Mouse (Mus musculus) MEL (cell line): Measurements from ENCODE around the gene Cdk5r2. TPM values are rescaled to one million over a fixed set of nuclear protein-coding genes. Genes with fewer than 3 reads are reported as not detected.
A peak's percentile ranks its signal among the peaks of the same experiment; 100 is the strongest.

Experiments
- DNase-seq: peaks from one replicate; pipeline ENCODE4 v3.0.0; 2011; ENCODE audit warnings: low read depth, low spot score
- H3K27ac ChIP-seq: 2 replicates; pipeline ENCODE4 v1.5.1; 2012; ENCODE audit warnings: low read depth, mild to moderate bottlenecking, control low read depth, low read length, moderate library complexity; ENCODE audit not compliant: control insufficient read depth
- H3K27me3 ChIP-seq, 2 experiments: fragments of 150-350 bp in 1 of 2; sonication (generic) in 1 of 2; 2 replicates each; pipeline ENCODE4 v1.6.1; 2012; ENCODE audit warnings: low read length in 2 of 2, mild to moderate bottlenecking in 2 of 2, improper control_type of control experiment in 1 of 2, moderate library complexity in 1 of 2; ENCODE audit not compliant: insufficient read depth in 2 of 2, control insufficient read depth in 1 of 2
- H3K36me3 ChIP-seq, 2 experiments: 2 replicates each; pipeline ENCODE4 v1.6.1; 2012 to 2014; ENCODE audit warnings: low read length in 2 of 2, improper control_type of control experiment in 1 of 2, inconsistent platforms in 1 of 2, mild to moderate bottlenecking in 1 of 2; ENCODE audit not compliant: insufficient read depth in 2 of 2, control insufficient read depth in 1 of 2
- H3K4me1 ChIP-seq, 2 experiments: fragments of 150-350 bp in 1 of 2; sonication (generic) in 1 of 2; 2 replicates each; pipeline ENCODE4 v1.6.1; 2012; ENCODE audit warnings: low read length in 2 of 2, improper control_type of control experiment in 1 of 2, mild to moderate bottlenecking in 1 of 2; ENCODE audit not compliant: insufficient read depth in 2 of 2, control insufficient read depth in 1 of 2
- H3K4me3 ChIP-seq, 2 experiments: fragments of 150-350 bp in 1 of 2; sonication (generic) in 1 of 2; 2 replicates each; pipeline ENCODE4 v1.5.1; 2012; ENCODE audit warnings: low read depth in 2 of 2, low read length in 2 of 2, mild to moderate bottlenecking in 2 of 2, moderate library complexity in 2 of 2, control low read depth in 1 of 2, improper control_type of control experiment in 1 of 2; ENCODE audit not compliant: control insufficient read depth in 1 of 2, insufficient read depth in 1 of 2
- H3K79me2 ChIP-seq: 2 replicates; pipeline ENCODE4 v1.6.1; 2012; ENCODE audit warnings: mild to moderate bottlenecking, low read length, moderate library complexity; ENCODE audit not compliant: control insufficient read depth, poor library complexity, insufficient read depth
- H3K9ac ChIP-seq: 2 replicates; pipeline ENCODE4 v1.6.1; 2012; ENCODE audit warnings: low read depth, mild to moderate bottlenecking, control low read depth, low read length, moderate library complexity; ENCODE audit not compliant: control insufficient read depth, poor library complexity, severe bottlenecking
- H3K9me3 ChIP-seq: fragments of 150-350 bp; sonication (generic); replicated peaks from 2 replicates; pipeline ENCODE4 v1.6.1; 2012; ENCODE audit warnings: mild to moderate bottlenecking, low read length, improper control_type of control experiment, moderate library complexity; ENCODE audit not compliant: insufficient read depth
- BHLHE40 ChIP-seq: IDR thresholded peaks from 2 replicates; pipeline ENCODE4 v1.6.1; 2012; ENCODE audit warnings: low read depth, mild to moderate bottlenecking, inconsistent platforms, low read length, improper control_type of control experiment, borderline replicate concordance
- CTCF ChIP-seq, 3 experiments: IDR thresholded peaks in 2 of 3; conservative IDR thresholded peaks in 1 of 3; 2 replicates each; pipeline ENCODE4 v1.5.1; 2011 to 2012; ENCODE audit warnings: low read length in 3 of 3, low read depth in 2 of 3, mild to moderate bottlenecking in 2 of 3, improper control_type of control experiment in 1 of 3, inconsistent platforms in 1 of 3, mixed read lengths in 1 of 3, moderate library complexity in 1 of 3; ENCODE audit not compliant: control insufficient read depth in 1 of 3, insufficient read depth in 1 of 3, poor library complexity in 1 of 3, severe bottlenecking in 1 of 3
- E2F4 ChIP-seq: IDR thresholded peaks from 2 replicates; pipeline ENCODE4 v1.6.1; 2011; ENCODE audit warnings: low read depth, low read length, improper control_type of control experiment, borderline replicate concordance
- GATA1 ChIP-seq: IDR thresholded peaks from 2 replicates; pipeline ENCODE4 v1.6.1; 2011; ENCODE audit warnings: low read depth, low read length, improper control_type of control experiment
- HCFC1 ChIP-seq: IDR thresholded peaks from 2 replicates; pipeline ENCODE4 v1.6.1; 2012; ENCODE audit warnings: low read depth, mild to moderate bottlenecking, inconsistent platforms, low read length, improper control_type of control experiment, moderate library complexity
- MAFK ChIP-seq: IDR thresholded peaks from 2 replicates; pipeline ENCODE4 v1.6.1; 2011; ENCODE audit warnings: low read depth, mild to moderate bottlenecking, low read length, improper control_type of control experiment, borderline replicate concordance
- MAZ ChIP-seq: IDR thresholded peaks from 2 replicates; pipeline ENCODE4 v1.6.1; 2012; ENCODE audit warnings: low read depth, mild to moderate bottlenecking, inconsistent platforms, low read length, improper control_type of control experiment
- MEF2A ChIP-seq: IDR thresholded peaks from 2 replicates; pipeline ENCODE4 v1.6.1; 2014; ENCODE audit warnings: low read depth, mild to moderate bottlenecking, inconsistent platforms, low read length, improper control_type of control experiment; ENCODE audit not compliant: poor library complexity, insufficient replicate concordance, severe bottlenecking; ENCODE audit errors: extremely low read depth
- MXI1 ChIP-seq: IDR thresholded peaks from 2 replicates; pipeline ENCODE4 v1.6.1; 2011; ENCODE audit warnings: mild to moderate bottlenecking, low read depth, low read length, improper control_type of control experiment
- NELFE ChIP-seq: IDR thresholded peaks from 2 replicates; pipeline ENCODE4 v1.6.1; 2011; ENCODE audit warnings: low read depth, low read length, improper control_type of control experiment
- POLR2AphosphoS2 ChIP-seq: IDR thresholded peaks from 2 replicates; pipeline ENCODE4 v1.6.1; 2011; ENCODE audit warnings: low read length, improper control_type of control experiment
- RAD21 ChIP-seq: IDR thresholded peaks from 2 replicates; pipeline ENCODE4 v1.6.1; 2011; ENCODE audit warnings: mild to moderate bottlenecking, low read depth, low read length, improper control_type of control experiment
- RCOR1 ChIP-seq: IDR thresholded peaks from 2 replicates; pipeline ENCODE4 v1.6.1; 2012; ENCODE audit warnings: low read depth, mild to moderate bottlenecking, inconsistent platforms, low read length, improper control_type of control experiment
- SMC3 ChIP-seq: IDR thresholded peaks from 2 replicates; pipeline ENCODE4 v1.6.1; 2011; ENCODE audit warnings: low read depth, low read length, improper control_type of control experiment
- TAL1 ChIP-seq: IDR thresholded peaks from 2 replicates; pipeline ENCODE4 v1.6.1; 2012; ENCODE audit warnings: mild to moderate bottlenecking, inconsistent platforms, low read length, moderate library complexity, mixed read lengths
- USF2 ChIP-seq, 2 experiments: IDR thresholded peaks; 2 replicates each; pipeline ENCODE4 v1.6.1; 2011 to 2012; ENCODE audit warnings: improper control_type of control experiment in 2 of 2, low read length in 2 of 2, borderline replicate concordance in 1 of 2, inconsistent platforms in 1 of 2, low read depth in 1 of 2, mild to moderate bottlenecking in 1 of 2; ENCODE audit not compliant: insufficient read depth in 1 of 2
- ZKSCAN1 ChIP-seq: IDR thresholded peaks from 2 replicates; pipeline ENCODE4 v1.6.1; 2012; ENCODE audit warnings: low read depth, mild to moderate bottlenecking, inconsistent platforms, low read length, improper control_type of control experiment, moderate library complexity
- polyA plus RNA-seq, 2 experiments: library from polyadenylated mRNA; stranded (reverse) in 1 of 2; unstranded in 1 of 2; fragments of >175 nt in 1 of 2; fragments of >200 nt in 1 of 2; gene quantifications; 2 replicates each; pipeline versions ENCODE4 v1.2.1 to v1.2.4; 2012; ENCODE audit warnings: low replicate concordance in 2 of 2, low read depth in 1 of 2; ENCODE audit not compliant: insufficient read length in 2 of 2, insufficient read depth in 1 of 2, missing spikeins in 1 of 2
- total RNA-seq: library from RNA; depleted of rRNA; stranded (reverse); fragments of 300-350 nt; gene quantifications from 2 replicates; pipeline ENCODE4 v1.2.3, GENCODE M21; 2012

Cdk5r2 gene
- total and polyA plus RNA-seq, 3 experiments: not detected

- Histone ChIP-seq H3K4me3 (no peak overlapping the region), H3K27ac (no peak overlapping the region), H3K36me3 (no peaks in the 10 kb centered on the region), H3K27me3 (no peaks in the 10 kb centered on the region), H3K4me1 (no peaks in the 10 kb centered on the region), H3K9me3 (no peaks in the 10 kb centered on the region), H3K9ac (no peak overlapping the region), H3K79me2 (no peaks in the 10 kb centered on the region)
- TF ChIP-seq USF2 (IDR thresholded peaks at IDR 0.05; ENCODE audit: borderline replicate concordance in 1 of 2, insufficient read depth in 1 of 2, low read depth in 1 of 2, low read length in 2 of 2) (no peak), POLR2AphosphoS2 (no peak), TAL1 (no peak), SMC3 (peak; percentile 39), CTCF (IDR thresholded peaks at IDR 0.05 in 2 of 3, conservative IDR thresholded peaks at IDR 0.05 in 1 of 3; ENCODE audit: control insufficient read depth in 1 of 3, insufficient read depth in 1 of 3, low read depth in 2 of 3, low read length in 3 of 3, poor library complexity in 1 of 3, severe bottlenecking in 1 of 3) (peak; percentile 3 to 44 (median 28); a peak in 3 of 6 replicates), GATA1 (0 out of 2 replicates have a peak, but pooled peaks have one; percentile 11), RAD21 (peak; percentile 33)
- peak; percentile 12 for DNase-seq
Observed at GRCm38 (mm10) chr1:74861783-74862182, 7.0 kb downstream of the Cdk5r2 start.

GRCm38 (mm10) chr1:74872218-74872617, 17.5 kb downstream of the Cdk5r2 start:
- TF ChIP-seq MAZ (no peak), E2F4 (no peak), MAFK (no peak), BHLHE40 (no peak), MEF2A (no peak), MXI1 (no peak), CTCF (IDR thresholded peaks at IDR 0.05 in 2 of 3, conservative IDR thresholded peaks at IDR 0.05 in 1 of 3; ENCODE audit: control insufficient read depth in 1 of 3, insufficient read depth in 1 of 3, low read depth in 2 of 3, low read length in 3 of 3, poor library complexity in 1 of 3, severe bottlenecking in 1 of 3) (no peak), ZKSCAN1 (no peak), POLR2AphosphoS2 (no peak), NELFE (no peak), TAL1 (no peak), HCFC1 (no peak), RAD21 (no peak), RCOR1 (no peak)
- Histone ChIP-seq H3K79me2 (no peaks in the 10 kb centered on the region), H3K36me3 (no peaks in the 10 kb centered on the region), H3K27me3 (peaks cover 0 to 6% of the 10 kb centered on the region in 2 experiments; a peak in 2 of 4 replicates), H3K27ac (no peak overlapping the region), H3K9me3 (no peaks in the 10 kb centered on the region), H3K9ac (no peak overlapping the region), H3K4me1 (no peaks in the 10 kb centered on the region), H3K4me3 (no peak overlapping the region)
- peak; percentile 31 for DNase-seq
